Mouse (Mus musculus) liver, postnatal 0 days (tissue): Measurements from ENCODE around the gene Iars2.
A peak's percentile ranks its signal among the peaks of the same experiment; 100 is the strongest.

Experiments used
- CTCF ChIP-seq: sonication (generic); IDR thresholded peaks from 2 replicates; pipeline ENCODE4 v1.5.1; 2016; ENCODE audit warnings: antibody characterized with exemption, low read depth
- EP300 ChIP-seq: IDR thresholded peaks from 2 replicates; pipeline ENCODE4 v1.6.1; 2016; ENCODE audit warnings: antibody characterized with exemption, low read depth, mild to moderate bottlenecking

DNA sequence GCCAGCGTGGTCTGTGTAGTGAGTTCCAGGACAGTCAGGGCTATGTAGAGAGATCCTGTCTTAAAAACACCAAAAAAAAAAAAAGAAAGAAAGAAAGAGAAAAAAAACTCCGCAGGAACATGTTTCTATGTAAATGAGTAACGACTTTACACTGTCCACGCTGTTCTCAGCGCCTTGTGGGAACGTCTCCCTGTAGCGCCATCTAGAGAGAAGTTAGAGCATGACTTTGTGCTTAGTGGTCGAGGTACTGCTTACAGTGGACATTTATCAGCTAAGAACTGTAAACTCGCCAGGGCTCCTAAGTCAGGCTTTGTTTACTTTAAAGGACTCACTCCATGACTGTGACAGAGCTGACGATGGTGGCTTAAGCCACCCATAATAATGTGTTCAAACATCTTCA lies 17.0 kb upstream of the Iars2 start:
- TF ChIP-seq EP300 (no peak), CTCF (peak; percentile 42)
